Mouse (Mus musculus): ENCODE results near the gene Itgax.
"Not testable (repeated sequence)": the region's sequence is repeated elsewhere in the genome, so short reads cannot be mapped to it uniquely, and the experiment has no call there.

Itgax gene

GRCm38 (mm10) chr7:128128741-128129720, at the start of gene Itgax:
Gene Itgax, plus strand, starts transcription at chr7:128129547.
- DNase-seq, result no peak

GRCm38 (mm10) chr7:128080012-128080411, 49.3 kb upstream of the Itgax start:
- DNase-seq, result no peak

GRCm38 (mm10) chr7:128089141-128089540, 40.2 kb upstream of the Itgax start:
- no peak for DNase-seq

DNA sequence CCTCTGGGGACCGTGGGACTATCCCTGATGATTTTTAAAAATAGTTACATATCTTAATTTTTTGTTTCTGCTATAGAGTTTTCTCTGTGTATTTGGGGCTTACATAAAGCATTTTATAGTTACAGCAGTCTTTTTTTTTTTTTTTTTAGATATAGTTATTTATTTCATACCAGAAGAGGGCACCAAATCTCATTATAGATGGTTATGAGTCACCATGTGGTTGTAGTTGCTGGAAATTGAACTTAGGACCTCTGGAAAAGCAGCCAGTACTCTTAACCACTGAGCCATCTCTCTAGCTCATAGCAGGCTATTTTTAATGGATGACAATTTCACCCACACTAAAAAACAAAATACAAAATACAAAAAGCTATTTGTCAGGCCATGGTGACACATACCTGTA, 31.2 kb upstream of the Itgax start:
- DNase-seq, result no peak

DNA sequence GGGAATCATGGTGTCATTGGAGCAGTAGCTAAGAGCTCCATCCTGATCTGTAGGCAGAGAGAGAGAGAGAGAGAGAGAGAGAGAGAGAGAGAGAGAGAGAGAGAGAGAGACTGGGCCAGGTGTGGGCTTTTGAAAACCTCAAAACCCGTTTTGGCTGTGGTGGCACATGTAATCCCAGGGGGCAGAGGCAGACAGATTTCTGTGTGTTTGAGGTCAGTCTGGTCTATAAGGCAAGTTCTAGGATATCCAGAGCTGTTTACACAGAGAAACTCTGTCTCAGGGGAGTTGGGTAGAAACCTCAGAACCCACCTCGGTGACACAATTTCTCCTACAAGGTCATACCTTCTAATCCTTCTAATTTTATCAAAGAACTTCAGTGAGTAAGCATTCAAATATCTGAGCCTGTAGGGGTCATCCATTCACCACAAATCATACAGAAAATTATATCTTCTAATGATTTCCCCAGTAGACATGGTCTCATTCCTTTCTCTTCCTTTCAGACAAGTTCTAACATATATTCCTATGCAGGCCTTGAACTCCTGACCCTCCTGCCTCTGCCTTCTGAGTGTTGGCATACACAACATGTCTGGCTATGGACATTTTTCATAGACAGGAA, 28.5 kb upstream of the Itgax start:
- no peak for DNase-seq

DNA sequence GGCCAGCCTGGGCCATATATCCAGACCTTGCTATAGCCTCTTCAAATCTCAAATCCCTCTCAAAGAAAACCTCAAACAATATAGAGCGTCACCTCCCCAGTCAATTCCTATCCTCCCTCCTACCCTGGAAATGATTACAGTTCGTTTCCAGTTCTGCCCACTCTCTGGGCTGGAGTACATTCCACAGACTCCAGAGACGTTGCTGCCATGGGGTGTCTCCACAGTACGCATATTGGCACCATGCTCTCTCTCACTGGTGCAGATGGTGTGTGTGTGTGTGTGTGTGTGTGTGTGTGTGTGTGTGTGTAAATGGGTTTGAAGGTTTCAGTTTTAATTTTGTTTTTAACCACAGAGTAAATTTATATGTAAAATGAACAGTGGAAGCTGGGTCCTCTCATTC, 24.1 kb upstream of the Itgax start:
- DNase-seq, result peak; percentile 30

DNA sequence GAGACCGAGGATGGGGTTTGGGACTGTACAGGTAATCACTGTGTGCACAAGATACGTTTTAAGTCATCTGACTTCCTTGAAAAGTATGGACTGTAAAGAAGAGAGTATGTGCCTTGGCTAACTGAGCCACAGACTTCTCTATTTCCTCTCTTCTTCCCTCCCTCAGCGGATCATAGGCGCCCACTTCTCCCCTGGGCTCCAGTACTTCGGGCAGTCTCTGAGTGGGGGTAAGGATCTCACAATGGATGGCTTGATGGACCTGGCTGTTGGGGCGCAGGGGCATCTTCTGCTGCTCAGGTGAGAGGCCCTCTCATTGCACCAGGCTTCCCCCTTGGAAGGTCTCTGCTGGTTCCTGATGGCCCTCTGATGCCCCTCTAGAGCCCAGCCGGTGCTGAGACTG, 21.9 kb upstream of the Itgax start:
- DNase-seq, result no peak

DNA sequence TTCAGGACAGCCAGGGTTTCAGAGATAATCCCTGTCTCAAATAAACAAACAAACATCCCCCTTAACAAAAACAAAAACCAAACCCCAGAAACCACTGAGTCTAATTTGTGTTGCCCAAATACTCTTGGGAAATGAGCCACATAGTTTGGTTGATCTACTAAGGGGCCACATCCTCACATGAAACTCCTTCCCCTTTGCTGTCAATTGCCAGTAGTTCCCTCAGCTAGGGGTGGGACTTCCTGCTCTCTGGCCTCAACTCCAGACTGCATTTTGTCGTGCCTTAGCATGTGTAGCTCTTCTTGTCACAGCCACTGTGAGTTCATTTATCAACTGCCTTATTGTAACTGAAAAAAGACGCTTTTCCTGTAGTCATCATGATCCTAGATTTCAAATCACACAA, 19.0 kb upstream of the Itgax start:
- no peak for DNase-seq

- no peak for DNase-seq
Measured at GRCm38 (mm10) chr7:128112131-128112530, 17.2 kb upstream of the Itgax start.

DNA sequence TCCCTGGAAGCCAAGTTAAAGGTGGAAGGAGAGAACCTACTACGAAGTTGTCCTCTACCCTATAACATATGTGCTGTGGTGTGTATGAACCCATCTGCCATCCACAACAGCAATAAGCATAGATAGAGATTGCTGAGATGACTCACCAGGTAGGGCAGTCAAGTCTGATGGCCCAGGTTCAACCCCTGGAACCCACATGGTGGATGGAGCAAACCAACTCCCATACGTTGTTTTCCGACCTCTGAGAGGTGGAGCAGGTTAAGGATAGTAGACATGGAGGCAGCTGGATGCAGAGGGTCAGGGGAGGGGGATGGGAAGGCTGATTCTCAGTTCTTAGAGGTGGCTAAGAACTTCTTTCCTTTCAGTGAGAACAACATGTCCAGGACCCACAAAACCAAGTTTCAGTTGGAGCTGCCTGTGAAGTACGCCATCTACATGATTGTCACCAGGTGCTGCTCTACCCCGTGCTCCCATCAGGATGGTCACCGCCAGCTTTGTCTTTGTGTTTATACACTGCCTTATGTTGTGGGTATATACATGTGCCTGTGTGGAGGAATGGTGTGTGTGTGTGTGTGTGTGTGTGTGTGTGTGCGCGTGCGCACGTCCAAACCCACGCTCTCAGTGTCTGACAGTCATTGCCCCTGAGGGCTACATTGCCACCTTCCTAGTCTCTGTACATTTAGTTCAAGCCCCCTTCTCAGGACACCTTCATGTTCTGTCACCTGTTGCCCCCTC, 14.8 kb upstream of the Itgax start:
- no peak for DNase-seq

DNA sequence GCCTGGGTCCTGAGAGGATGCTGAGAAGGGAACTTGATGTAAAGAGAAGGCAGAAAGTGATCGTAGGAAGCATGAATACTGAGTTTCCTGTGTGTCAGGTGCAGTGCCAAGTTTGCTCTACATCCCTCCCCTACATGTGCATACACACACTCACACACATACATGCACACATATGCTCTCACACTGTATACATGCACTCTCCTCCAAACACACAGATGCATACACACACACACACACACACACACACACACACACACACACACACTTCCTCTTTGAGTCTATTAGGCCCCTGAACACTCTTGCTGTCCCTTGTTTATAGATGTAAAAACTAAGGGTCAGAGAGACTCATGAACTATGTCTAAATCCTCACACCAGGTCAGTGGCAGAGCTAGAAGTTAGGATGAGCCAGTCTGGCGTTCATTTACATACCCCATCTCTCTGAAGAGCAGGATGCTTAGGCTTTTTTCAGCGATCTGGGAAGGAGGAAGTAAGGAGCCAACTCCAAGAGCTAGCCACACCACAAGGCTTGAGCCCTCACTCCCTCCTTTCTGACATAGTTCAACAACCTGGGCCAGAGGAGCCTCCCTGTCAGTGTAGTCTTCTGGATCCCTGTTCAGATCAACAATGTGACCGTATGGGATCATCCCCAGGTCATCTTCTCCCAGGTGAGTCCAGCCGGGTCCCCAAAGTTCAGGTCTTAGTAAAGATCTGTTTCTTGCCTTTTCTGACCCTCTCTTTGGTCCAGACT, 14.0 kb upstream of the Itgax start:
- DNase-seq, result no peak

DNA sequence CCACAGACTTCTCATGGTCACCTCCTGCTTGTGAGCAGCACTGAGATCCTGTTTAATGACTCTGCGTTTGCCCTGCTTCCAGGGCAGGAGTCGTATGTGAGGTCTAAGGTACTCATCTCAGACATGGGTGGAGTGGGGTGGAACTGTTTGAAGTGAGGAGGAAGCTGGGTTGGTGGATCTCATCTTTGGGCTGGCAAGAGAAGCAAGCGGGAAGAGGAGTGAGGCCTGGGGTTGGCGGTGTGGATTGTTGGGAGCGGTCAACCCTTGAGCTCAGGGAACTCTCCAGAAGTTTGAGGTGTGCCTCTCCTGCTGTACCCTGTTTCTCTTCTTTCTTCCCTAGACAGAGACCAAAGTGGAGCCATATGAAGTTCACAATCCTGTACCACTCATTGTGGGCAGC, 13.0 kb upstream of the Itgax start:
- DNase-seq, result no peak

DNA sequence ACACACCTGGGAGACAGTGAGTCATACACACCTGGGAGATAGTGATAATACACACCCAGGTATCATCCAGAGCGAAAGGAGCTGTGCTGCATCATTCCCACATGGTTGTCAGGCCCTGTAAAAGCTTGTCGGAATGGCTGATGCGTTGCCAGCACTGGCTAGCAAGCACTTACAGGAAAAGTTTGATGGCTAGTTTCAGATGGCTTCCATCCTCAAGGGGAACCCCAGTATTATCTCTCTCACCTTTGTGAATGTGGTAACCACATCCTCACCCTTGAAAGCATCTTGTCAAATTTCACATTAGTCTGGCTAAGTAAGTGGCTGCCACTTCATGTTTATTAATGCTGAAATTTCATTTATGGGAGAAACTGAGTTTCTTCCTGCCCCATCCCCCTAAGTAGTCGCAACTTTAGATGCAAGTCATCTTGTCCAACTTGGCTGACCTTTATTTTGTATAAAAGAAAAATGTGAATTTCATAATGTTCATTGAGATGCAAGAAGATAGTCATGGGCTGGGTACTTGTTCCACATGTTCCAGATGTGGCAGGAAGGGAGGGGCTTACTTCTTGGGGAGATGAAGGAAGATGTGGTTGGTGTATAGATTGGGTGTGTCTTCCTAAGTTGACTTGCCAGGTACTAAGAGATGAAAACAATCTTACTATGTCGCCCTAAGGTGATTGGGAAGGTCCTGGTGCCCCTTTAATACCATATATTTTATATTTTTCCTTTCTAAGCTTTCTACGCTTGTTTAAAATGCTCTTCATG, 9.4 kb upstream of the Itgax start:
- no peak for DNase-seq

DNA sequence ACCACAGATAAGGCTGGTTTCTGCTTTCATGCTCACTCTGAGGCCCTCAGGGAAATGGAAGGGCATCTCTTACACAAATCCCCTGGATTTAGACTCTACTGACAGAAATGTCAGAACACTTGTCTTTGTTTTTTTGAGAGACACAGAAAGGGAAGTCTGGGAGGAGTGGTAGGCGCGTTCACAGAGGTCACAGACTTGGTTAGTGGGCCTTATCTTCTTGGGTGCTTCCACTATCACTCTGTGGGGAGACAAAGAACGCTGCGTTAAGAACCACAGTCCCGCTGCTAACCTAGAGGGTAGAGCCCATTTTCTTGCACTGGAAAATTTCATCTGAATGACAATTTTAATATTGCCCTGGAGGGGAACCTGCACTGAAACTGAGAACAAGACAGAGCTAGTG, 2.8 kb downstream of the Itgax start:
- DNase-seq, result no peak

- no peak for DNase-seq
Measured at GRCm38 (mm10) chr7:128133596-128133995, 4.2 kb downstream of the Itgax start.

DNA sequence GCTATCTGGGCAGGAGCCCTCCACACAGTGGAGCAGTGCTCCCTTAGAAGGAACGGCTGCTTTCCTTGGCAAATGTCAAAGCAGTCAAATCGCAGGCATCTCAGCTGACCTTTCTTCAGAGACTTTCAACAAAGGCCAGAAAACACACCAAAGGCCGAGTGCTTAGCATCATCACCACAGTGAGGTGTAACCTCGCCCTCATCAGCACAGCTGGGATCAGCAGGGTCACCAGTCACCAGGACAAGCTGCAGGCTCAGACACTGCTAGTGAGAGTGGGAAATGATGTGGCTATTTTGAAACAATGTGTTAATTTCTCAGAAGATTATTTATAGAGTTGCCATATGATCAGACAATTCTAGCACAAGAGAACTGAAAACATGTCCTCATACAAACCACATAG, 7.6 kb downstream of the Itgax start:
- DNase-seq, result no peak

- no peak for DNase-seq
Measured at GRCm38 (mm10) chr7:128139611-128140010, 10.3 kb downstream of the Itgax start.

DNA sequence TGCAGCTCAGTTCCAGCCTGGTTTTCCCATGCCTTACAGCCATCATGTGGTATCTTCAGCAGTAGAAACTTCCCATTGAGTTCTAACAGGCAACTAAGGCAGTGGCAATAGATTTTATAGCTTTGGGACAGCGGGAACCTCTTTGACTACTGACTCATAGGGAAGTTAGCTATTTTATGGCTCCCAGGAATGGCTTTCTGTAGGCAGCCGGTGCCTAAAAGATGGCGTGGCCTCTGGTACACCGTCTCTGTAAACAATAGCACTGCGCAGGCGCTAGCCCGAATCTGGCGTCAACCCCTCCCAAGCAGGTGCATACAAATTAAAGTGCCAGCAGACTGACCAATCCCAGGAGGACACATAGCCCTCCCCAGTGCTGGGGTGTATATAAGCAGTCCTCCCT, 21.6 kb downstream of the Itgax start:
- no peak for DNase-seq

DNA sequence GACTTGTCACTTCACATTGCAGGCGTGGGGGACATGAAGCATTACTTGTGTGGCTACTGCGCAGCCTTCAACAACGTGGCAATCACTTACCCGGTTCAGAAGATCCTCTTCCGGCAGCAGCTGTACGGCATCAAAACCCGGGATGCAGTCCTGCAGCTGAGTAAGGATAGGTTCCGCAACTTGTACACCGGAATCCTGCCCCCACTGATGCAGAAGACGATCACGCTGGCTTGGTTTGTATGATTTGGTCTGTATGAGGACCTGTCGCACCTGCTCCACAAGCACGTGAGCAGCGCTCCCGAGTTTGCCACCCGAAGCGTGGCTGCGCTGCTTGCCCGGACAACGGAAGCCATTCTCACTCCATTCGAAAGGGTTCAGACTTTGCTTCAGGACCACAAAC, 24.7 kb downstream of the Itgax start, which contains the start of gene Itgad:
TSS of gene Itgad (plus strand) at position 301 of the 400 bp plus-strand sequence.
- no peak for DNase-seq

DNA sequence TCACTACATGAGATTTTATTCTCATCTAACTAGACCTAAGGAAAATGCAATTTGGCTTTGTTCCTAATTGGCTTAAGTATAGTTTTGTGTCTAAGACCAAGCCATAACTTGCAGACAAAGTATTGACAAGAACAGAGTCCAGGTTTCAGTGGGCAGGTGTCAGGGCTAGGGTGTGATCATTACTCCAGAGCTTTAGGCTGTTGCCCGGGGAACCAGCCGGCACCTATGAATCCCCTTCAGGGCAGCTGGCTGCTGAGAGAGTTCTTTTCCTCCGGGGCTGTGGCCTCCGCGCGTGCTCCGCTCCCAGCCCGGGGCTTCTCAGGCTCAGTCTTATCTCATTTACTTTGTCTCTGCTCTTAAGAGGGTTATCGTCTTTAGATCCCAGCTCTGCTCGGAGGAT, 25.6 kb downstream of the Itgax start:
- DNase-seq, result no peak

DNA sequence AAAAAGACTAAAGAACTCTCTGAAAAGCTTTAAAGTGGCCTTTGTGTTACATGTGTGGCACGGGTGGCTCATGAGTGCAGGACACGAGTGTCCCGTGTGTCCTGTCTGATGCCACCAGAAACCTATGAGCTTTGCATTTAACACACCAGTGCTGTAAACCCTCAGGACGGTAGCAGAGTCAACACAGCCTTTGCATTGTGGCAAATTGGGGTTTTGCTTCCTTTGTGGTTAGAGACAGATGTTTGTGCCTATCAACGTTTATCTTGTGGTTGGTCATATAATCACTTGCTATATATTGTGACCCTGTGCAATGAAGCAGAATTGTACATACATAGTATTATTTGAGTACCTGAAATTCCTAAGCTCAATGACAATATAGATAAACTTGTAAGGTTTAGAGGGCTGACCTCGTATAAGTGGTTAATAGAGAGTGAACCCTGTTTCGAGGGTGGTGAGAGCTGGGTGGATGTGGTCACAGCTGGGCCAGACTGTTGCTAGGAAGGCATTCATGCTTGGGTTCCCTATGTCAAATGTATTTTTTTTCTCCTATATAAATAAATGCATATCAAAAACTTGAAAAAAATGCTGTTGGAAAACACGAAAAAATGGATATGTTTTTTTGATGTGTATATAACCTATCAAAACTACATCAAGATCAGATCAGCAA, 29.5 kb downstream of the Itgax start:
- not testable (repeated sequence) for DNase-seq

Measured in right cerebral cortex, adult 18-20 months (tissue).